Mouse (Mus musculus): ENCODE data around the gene Tex22.

Tex22 gene

GRCm38 (mm10) chr12:113101251-113101960, 27.1 kb downstream of the Tex22 start:
- DNase-seq (ENCODE audit: low spot score), result no peak

- DNase-seq (ENCODE audit: low spot score), result peak; percentile 49
These were observed 28.2 kb downstream of the Tex22 start for GRCm38 (mm10) chr12:113102461-113102860.

- no peak for DNase-seq (ENCODE audit: low spot score)
These were observed 29.6 kb downstream of the Tex22 start for GRCm38 (mm10) chr12:113103846-113104451.

- peak; percentile 43 for DNase-seq (ENCODE audit: low spot score)
These were observed 32.1 kb downstream of the Tex22 start for GRCm38 (mm10) chr12:113106386-113106785.

GRCm38 (mm10) chr12:113107431-113108124, 33.3 kb downstream of the Tex22 start:
- DNase-seq (ENCODE audit: low spot score), result no peak

- no peak for DNase-seq (ENCODE audit: low spot score)
These were observed 34.4 kb downstream of the Tex22 start for GRCm38 (mm10) chr12:113108528-113109283.

- DNase-seq (ENCODE audit: low spot score), result no peak
These were observed 35.5 kb downstream of the Tex22 start for GRCm38 (mm10) chr12:113109801-113110200.

GRCm38 (mm10) chr12:113114141-113114540, 39.8 kb downstream of the Tex22 start:
- no peak for DNase-seq (ENCODE audit: low spot score)

- no peak for DNase-seq (ENCODE audit: low spot score)
These were observed 40.7 kb downstream of the Tex22 start for GRCm38 (mm10) chr12:113114856-113115538.

- DNase-seq (ENCODE audit: low spot score), result no peak
These were observed 45.5 kb downstream of the Tex22 start for GRCm38 (mm10) chr12:113119516-113120410.

GRCm38 (mm10) chr12:113124726-113125125, 50.4 kb downstream of the Tex22 start:
- DNase-seq (ENCODE audit: low spot score), result no peak

- no peak for DNase-seq (ENCODE audit: low spot score)
These were observed 56.4 kb downstream of the Tex22 start for GRCm38 (mm10) chr12:113130732-113131131.

GRCm38 (mm10) chr12:113131601-113132000, 57.3 kb downstream of the Tex22 start:
- DNase-seq (ENCODE audit: low spot score), result no peak

GRCm38 (mm10) chr12:113132567-113132966, 58.3 kb downstream of the Tex22 start:
- DNase-seq (ENCODE audit: low spot score), result peak; percentile 41

- no peak for DNase-seq (ENCODE audit: low spot score)
These were observed 59.0 kb downstream of the Tex22 start for GRCm38 (mm10) chr12:113133260-113133659.

GRCm38 (mm10) chr12:113133861-113134403, 59.6 kb downstream of the Tex22 start:
- no peak for DNase-seq (ENCODE audit: low spot score)

- DNase-seq (ENCODE audit: low spot score), result no peak
These were observed 60.2 kb downstream of the Tex22 start for GRCm38 (mm10) chr12:113134502-113134901.

GRCm38 (mm10) chr12:113135401-113135800, 61.1 kb downstream of the Tex22 start:
- no peak for DNase-seq (ENCODE audit: low spot score)

- no peak for DNase-seq (ENCODE audit: low spot score)
These were observed 62.3 kb downstream of the Tex22 start for GRCm38 (mm10) chr12:113136492-113137020.

Measured in ovary, adult 18-20 months (tissue).